Mouse (Mus musculus): Measurements from ENCODE around the gene Lypd3. TPM values are rescaled to one million over a fixed set of nuclear protein-coding genes. Genes with fewer than 3 reads are reported as not detected.
"Not testable (repeated sequence)": the region's sequence is repeated elsewhere in the genome, so short reads cannot be mapped to it uniquely, and the experiment has no call there.

The Lypd3 gene
- polyA plus RNA-seq, 1 experiment = 0.06 TPM

DNA sequence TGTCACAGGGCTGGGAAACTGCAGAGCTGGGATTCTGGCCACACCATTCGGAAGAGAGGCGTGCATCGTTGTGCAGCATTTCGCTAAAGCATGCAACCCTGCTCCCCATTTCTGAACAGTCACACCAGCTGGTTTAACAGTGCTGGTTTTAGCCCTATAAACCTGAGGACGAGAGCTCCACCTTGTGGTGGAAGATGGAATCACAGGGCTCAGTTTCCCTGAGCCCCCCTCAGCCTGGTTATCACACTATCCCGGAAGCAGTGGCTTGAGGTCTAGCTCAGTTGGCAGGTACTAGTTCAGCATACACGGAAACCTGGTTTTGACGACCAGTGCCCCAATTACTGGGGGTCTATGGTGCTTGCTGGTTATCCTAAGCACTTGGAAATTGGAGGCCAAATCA is 26.2 kb downstream of the Lypd3 start:
- TF ChIP-seq POLR2A (IDR thresholded peaks at IDR 0.05; ENCODE audit: control insufficient read depth, low read depth, low read length) (no peak), CTCF (IDR thresholded peaks at IDR 0.05; ENCODE audit: control insufficient read depth, insufficient read depth, insufficient replicate concordance, low read depth, low read length) (peak; percentile 91)
- Histone ChIP-seq H3K4me1 (ENCODE audit: control insufficient read depth, insufficient read depth, low read length) (peaks cover 2% of the 10 kb centered on the region; the same call in 1 of the 2 replicates), H3K4me3 (ENCODE audit: control insufficient read depth, low read depth, low read length) (no peak overlapping the region), H3K36me3 (ENCODE audit: control insufficient read depth, insufficient read depth, low read length) (no peaks in the 10 kb centered on the region), H3K27ac (ENCODE audit: control insufficient read depth, insufficient read depth, low read depth, low read length) (no peak overlapping the region), H3K27me3 (ENCODE audit: control insufficient read depth, insufficient read depth, low read length) (no peaks in the 10 kb centered on the region)

GRCm38 (mm10) chr7:24664301-24664700 is 28.0 kb downstream of the Lypd3 start:
- Histone ChIP-seq H3K27ac (ENCODE audit: control insufficient read depth, insufficient read depth, low read depth, low read length) (no peak overlapping the region), H3K27me3 (ENCODE audit: control insufficient read depth, insufficient read depth, low read length) (no peaks in the 10 kb centered on the region), H3K4me3 (ENCODE audit: control insufficient read depth, low read depth, low read length) (no peak overlapping the region), H3K4me1 (ENCODE audit: control insufficient read depth, insufficient read depth, low read length) (peaks cover 2% of the 10 kb centered on the region; the same call in 1 of the 2 replicates), H3K36me3 (ENCODE audit: control insufficient read depth, insufficient read depth, low read length) (peaks cover 1% of the 10 kb centered on the region)
- TF ChIP-seq POLR2A (IDR thresholded peaks at IDR 0.05; ENCODE audit: control insufficient read depth, low read depth, low read length) (no peak), CTCF (IDR thresholded peaks at IDR 0.05; ENCODE audit: control insufficient read depth, insufficient read depth, insufficient replicate concordance, low read depth, low read length) (no peak)

- Histone ChIP-seq H3K4me3 (ENCODE audit: control insufficient read depth, low read depth, low read length) (no peak overlapping the region), H3K27ac (ENCODE audit: control insufficient read depth, insufficient read depth, low read depth, low read length) (no peak overlapping the region), H3K36me3 (ENCODE audit: control insufficient read depth, insufficient read depth, low read length) (peaks cover 3% of the 10 kb centered on the region), H3K4me1 (ENCODE audit: control insufficient read depth, insufficient read depth, low read length) (peaks cover 2% of the 10 kb centered on the region; the same call in 1 of the 2 replicates), H3K27me3 (ENCODE audit: control insufficient read depth, insufficient read depth, low read length) (no peaks in the 10 kb centered on the region)
- TF ChIP-seq POLR2A (IDR thresholded peaks at IDR 0.05; ENCODE audit: control insufficient read depth, low read depth, low read length) = no peak
- TF ChIP-seq CTCF (IDR thresholded peaks at IDR 0.05; ENCODE audit: control insufficient read depth, insufficient read depth, insufficient replicate concordance, low read depth, low read length) = no peak
Measured at GRCm38 (mm10) chr7:24664959-24665358, 28.6 kb downstream of the Lypd3 start.

GRCm38 (mm10) chr7:24671944-24672439 is 35.6 kb downstream of the Lypd3 start:
- Histone ChIP-seq H3K27me3 (ENCODE audit: control insufficient read depth, insufficient read depth, low read length) (no peaks in the 10 kb centered on the region), H3K4me1 (ENCODE audit: control insufficient read depth, insufficient read depth, low read length) (peaks cover 4% of the 10 kb centered on the region; the same call in 1 of the 2 replicates), H3K27ac (ENCODE audit: control insufficient read depth, insufficient read depth, low read depth, low read length) (peak overlapping the region; percentile 99), H3K36me3 (ENCODE audit: control insufficient read depth, insufficient read depth, low read length) (peaks cover 6% of the 10 kb centered on the region), H3K4me3 (ENCODE audit: control insufficient read depth, low read depth, low read length) (peak overlapping the region; percentile 94)
- TF ChIP-seq CTCF (IDR thresholded peaks at IDR 0.05; ENCODE audit: control insufficient read depth, insufficient read depth, insufficient replicate concordance, low read depth, low read length) (no peak), POLR2A (IDR thresholded peaks at IDR 0.05; ENCODE audit: control insufficient read depth, low read depth, low read length) (peak; percentile 97)

GRCm38 (mm10) chr7:24676575-24676974 is 40.2 kb downstream of the Lypd3 start, which contains the start of gene Tex101:
Gene Tex101 (minus strand): TSS chr7:24676675.
- Histone ChIP-seq H3K27me3 (ENCODE audit: control insufficient read depth, insufficient read depth, low read length) (no peaks in the 10 kb centered on the region), H3K27ac (ENCODE audit: control insufficient read depth, insufficient read depth, low read depth, low read length) (peak within 1 kb of the TSS; percentile 81), H3K36me3 (ENCODE audit: control insufficient read depth, insufficient read depth, low read length) (no peaks in the 10 kb centered on the region), H3K4me1 (ENCODE audit: control insufficient read depth, insufficient read depth, low read length) (peaks cover 7% of the 10 kb centered on the region; the same call in 1 of the 2 replicates), H3K4me3 (ENCODE audit: control insufficient read depth, low read depth, low read length) (peak within 1 kb of the TSS; percentile 64)
- TF ChIP-seq CTCF (IDR thresholded peaks at IDR 0.05; ENCODE audit: control insufficient read depth, insufficient read depth, insufficient replicate concordance, low read depth, low read length) (no peak), POLR2A (IDR thresholded peaks at IDR 0.05; ENCODE audit: control insufficient read depth, low read depth, low read length) (no peak; the same call in 1 of the 2 replicates)

GRCm38 (mm10) chr7:24684121-24684520 is 47.8 kb downstream of the Lypd3 start:
- not testable (repeated sequence) for H3K27ac ChIP-seq (ENCODE audit: control insufficient read depth, insufficient read depth, low read depth, low read length); H3K4me3 ChIP-seq (ENCODE audit: control insufficient read depth, low read depth, low read length); H3K27me3 ChIP-seq (ENCODE audit: control insufficient read depth, insufficient read depth, low read length); H3K36me3 ChIP-seq (ENCODE audit: control insufficient read depth, insufficient read depth, low read length); H3K4me1 ChIP-seq (ENCODE audit: control insufficient read depth, insufficient read depth, low read length)

GRCm38 (mm10) chr7:24687519-24687918 is 51.2 kb downstream of the Lypd3 start:
- peak; percentile 58; the same call in 1 of the 2 replicates for TF ChIP-seq POLR2A (IDR thresholded peaks at IDR 0.05; ENCODE audit: control insufficient read depth, low read depth, low read length)
- not testable (repeated sequence) for H3K4me1 ChIP-seq (ENCODE audit: control insufficient read depth, insufficient read depth, low read length); H3K27me3 ChIP-seq (ENCODE audit: control insufficient read depth, insufficient read depth, low read length); H3K36me3 ChIP-seq (ENCODE audit: control insufficient read depth, insufficient read depth, low read length)
- Histone ChIP-seq H3K4me3 (ENCODE audit: control insufficient read depth, low read depth, low read length) (peak overlapping the region; percentile 71), H3K27ac (ENCODE audit: control insufficient read depth, insufficient read depth, low read depth, low read length) (peak overlapping the region; percentile 85)

Other genes starting within 250 kb of the Lypd3 start
- 151 and 171 TPM in 2 replicates for gene Smg9, start 236.9 kb upstream of the Lypd3 start, polyA plus RNA-seq (2012; rRNA removed)
- gene Irgc1, start 184.3 kb upstream of the Lypd3 start, polyA plus RNA-seq (2012; rRNA removed) = 1,510 and 1,812 TPM in 2 replicates
- gene Plaur, start 174.1 kb upstream of the Lypd3 start, polyA plus RNA-seq (2012; rRNA removed) = 0.38 TPM in 1 of 2 replicates, not detected in the other
- gene Cadm4, start 154.5 kb upstream of the Lypd3 start, polyA plus RNA-seq (2012; rRNA removed) = 1.8 and 2.5 TPM in 2 replicates
- 16.8 and 20.3 TPM in 2 replicates for gene Zfp428, start 129.5 kb upstream of the Lypd3 start, polyA plus RNA-seq (2012; rRNA removed)
- 144 and 154 TPM in 2 replicates for gene AC161166.1, start 124.1 kb upstream of the Lypd3 start, polyA plus RNA-seq (2012; rRNA removed)
- gene Irgq, start 105.9 kb upstream of the Lypd3 start, polyA plus RNA-seq (2012; rRNA removed) = 2.2 and 2.4 TPM in 2 replicates
- 18.3 and 20.2 TPM in 2 replicates for gene Pinlyp, start 90.4 kb upstream of the Lypd3 start, polyA plus RNA-seq (2012; rRNA removed)
- 69.4 and 79.8 TPM in 2 replicates for gene Xrcc1, start 90.3 kb upstream of the Lypd3 start, polyA plus RNA-seq (2012; rRNA removed)
- 1.3 and 1.5 TPM in 2 replicates for gene Ethe1, start 49.0 kb upstream of the Lypd3 start, polyA plus RNA-seq (2012; rRNA removed)
- gene Zfp575, start 48.9 kb upstream of the Lypd3 start, polyA plus RNA-seq (2012; rRNA removed) = 0.04 and 0.06 TPM in 2 replicates
- 0.52 and 0.85 TPM in 2 replicates for gene Phldb3, start 25.8 kb upstream of the Lypd3 start, polyA plus RNA-seq (2012; rRNA removed)
- 418 and 545 TPM in 2 replicates for gene Tex101, start 40.1 kb downstream of the Lypd3 start, polyA plus RNA-seq (2012; rRNA removed)
- gene BC049730, start 72.7 kb downstream of the Lypd3 start, polyA plus RNA-seq (2012; rRNA removed) = 97.9 and 114 TPM in 2 replicates
- gene Gm4763, start 90.4 kb downstream of the Lypd3 start, polyA plus RNA-seq (2012; rRNA removed) = 57.3 and 81.2 TPM in 2 replicates
- gene Cd177, start 123.8 kb downstream of the Lypd3 start, polyA plus RNA-seq (2012; rRNA removed) = 0.65 and 0.87 TPM in 2 replicates
- gene Ceacam10, start 140.7 kb downstream of the Lypd3 start, polyA plus RNA-seq (2012; rRNA removed) = 0.38 and 63.4 TPM in 2 replicates
- gene Gm9844, start 225.7 kb downstream of the Lypd3 start, polyA plus RNA-seq (2012; rRNA removed) = 13.6 and 13.8 TPM in 2 replicates
- gene Lypd4, start 233.4 kb downstream of the Lypd3 start, polyA plus RNA-seq (2012; rRNA removed) = 909 and 952 TPM in 2 replicates
- 129 and 134 TPM in 2 replicates for gene Dmrtc2, start 233.5 kb downstream of the Lypd3 start, polyA plus RNA-seq (2012; rRNA removed)
- gene Rps19, start 247.8 kb downstream of the Lypd3 start, polyA plus RNA-seq (2012; rRNA removed) = 122 and 150 TPM in 2 replicates